Mouse (Mus musculus) G1E (cell line): ENCODE measurements around the gene Gm867. TPM values are rescaled to one million over a fixed set of nuclear protein-coding genes. Genes with fewer than 3 reads are reported as not detected.

Source experiments
- ATAC-seq: 2 replicates; pipeline ENCODE4 v1.8.0; 2016; ENCODE audit warnings: mild to moderate bottlenecking; ENCODE audit not compliant: insufficient number of reproducible peaks, poor library complexity, low FRiP score, severe bottlenecking; ENCODE audit errors: extremely low read depth
- DNase-seq: peaks from one replicate; pipeline ENCODE4 v3.0.0; 2012; ENCODE audit warnings: low spot score
- H3K27me3 ChIP-seq: 2 replicates; pipeline ENCODE4 v1.6.1; 2012; ENCODE audit warnings: mild to moderate bottlenecking, low read length, inconsistent platforms; ENCODE audit not compliant: insufficient read depth
- H3K36me3 ChIP-seq: replicated peaks from 2 replicates; pipeline ENCODE3; 2012; ENCODE audit warnings: mild to moderate bottlenecking, inconsistent platforms
- H3K4me1 ChIP-seq: 2 replicates; pipeline ENCODE4 v1.6.1; 2012; ENCODE audit warnings: low read depth, low read length, inconsistent platforms, mixed read lengths; ENCODE audit not compliant: insufficient read depth
- H3K4me3 ChIP-seq: 2 replicates; pipeline ENCODE4 v1.5.1; 2012; ENCODE audit warnings: low read depth, mild to moderate bottlenecking, inconsistent platforms, low read length, moderate library complexity, mixed read lengths
- H3K9me3 ChIP-seq: replicated peaks from 2 replicates; pipeline ENCODE4 v1.6.1; 2012; ENCODE audit warnings: inconsistent platforms
- CTCF ChIP-seq: IDR thresholded peaks from 2 replicates; pipeline ENCODE4 v1.5.1; 2012; ENCODE audit warnings: low read depth, low read length, inconsistent platforms, mixed read lengths
- GATA1 ChIP-seq: IDR thresholded peaks from 2 replicates; pipeline ENCODE4 v1.6.1; 2012; ENCODE audit warnings: borderline replicate concordance, low read length, inconsistent platforms, mixed read lengths
- GATA2 ChIP-seq: IDR thresholded peaks from 2 replicates; pipeline ENCODE4 v1.6.1; 2012; ENCODE audit warnings: low read depth, low read length, inconsistent platforms, borderline replicate concordance
- POLR2AphosphoS5 ChIP-seq: IDR thresholded peaks from 2 replicates; pipeline ENCODE4 v1.6.1; 2012; ENCODE audit warnings: low read depth, low read length, inconsistent platforms; ENCODE audit not compliant: insufficient replicate concordance
- TAL1 ChIP-seq: conservative IDR thresholded peaks from 2 replicates; pipeline ENCODE4 v1.6.1; 2012; ENCODE audit warnings: low read depth, low read length, inconsistent platforms, mixed read lengths
- polyA plus RNA-seq: library from polyadenylated mRNA; stranded (reverse); fragments of >175 nt; gene quantifications from 2 replicates; pipeline ENCODE4 v1.2.3, GENCODE M21; 2012
- total RNA-seq, 2 experiments: library from RNA; stranded (forward) in 1 of 2; stranded (reverse) in 1 of 2; fragments of 200-1000 nt in 1 of 2; fragments of >200 nt in 1 of 2; fragmentation: Nextera tagmentation in 1 of 2; gene quantifications; 2 replicates each; pipeline ENCODE4 v1.2.3; 2014 to 2017

Gene Gm867
- total and polyA plus RNA-seq, 3 experiments, result 45.1 TPM; not detected in 2

GRCm38 (mm10) chr10:75937851-75938643, 2.4 kb downstream of the Gm867 start:
- Histone ChIP-seq H3K9me3 (no peaks in the 10 kb centered on the region), H3K4me3 (no peak overlapping the region; the same call in 1 of the 2 replicates), H3K36me3 (peaks cover 31% of the 10 kb centered on the region), H3K27me3 (peaks cover 3% of the 10 kb centered on the region; the same call in 1 of the 2 replicates), H3K4me1 (peaks cover 59% of the 10 kb centered on the region)
- DNase-seq (no peak), ATAC-seq (no peak)
- no peak for TF ChIP-seq POLR2AphosphoS5
- no peak for TF ChIP-seq TAL1
- TF ChIP-seq GATA1, result no peak
- no peak for TF ChIP-seq CTCF
- no peak for TF ChIP-seq GATA2

- DNase-seq (peak; percentile 25), ATAC-seq (no peak)
- peaks cover 31% of the 10 kb centered on the region for H3K36me3 ChIP-seq
- TF ChIP-seq GATA1 (no peak), GATA2 (no peak), TAL1 (no peak), POLR2AphosphoS5 (no peak), CTCF (no peak)
- peaks cover 11% of the 10 kb centered on the region for H3K27me3 ChIP-seq
- H3K9me3 ChIP-seq, result no peaks in the 10 kb centered on the region
- peaks cover 61% of the 10 kb centered on the region for H3K4me1 ChIP-seq
- H3K4me3 ChIP-seq, result peak overlapping the region; percentile 66; the same call in 1 of the 2 replicates
Observed at GRCm38 (mm10) chr10:75936909-75937667, 3.4 kb downstream of the Gm867 start.

GRCm38 (mm10) chr10:75935680-75936541, 4.6 kb downstream of the Gm867 start, which contains the start of gene Mmp11:
Gene Mmp11, minus strand, starts transcription at chr10:75936496.
- H3K9me3 ChIP-seq, result no peaks in the 10 kb centered on the region
- TF ChIP-seq TAL1, result no peak
- H3K4me1 ChIP-seq, result peaks cover 68% of the 10 kb centered on the region
- peaks cover 31% of the 10 kb centered on the region for H3K36me3 ChIP-seq
- H3K4me3 ChIP-seq, result peak within 1 kb of the TSS; percentile 88
- H3K27me3 ChIP-seq, result peaks cover 23% of the 10 kb centered on the region
- peak; percentile 76 for ATAC-seq
- peak; percentile 89 for DNase-seq

- no peak for TF ChIP-seq TAL1
- TF ChIP-seq GATA2, result no peak
- TF ChIP-seq CTCF, result no peak
- no peak for TF ChIP-seq POLR2AphosphoS5
- TF ChIP-seq GATA1, result no peak
- H3K27me3 ChIP-seq, result peaks cover 32% of the 10 kb centered on the region
- peaks cover 61% of the 10 kb centered on the region for H3K4me1 ChIP-seq
- DNase-seq (no peak), ATAC-seq (no peak)
- H3K36me3 ChIP-seq, result peaks cover 23% of the 10 kb centered on the region
- no peak overlapping the region for H3K4me3 ChIP-seq
- no peaks in the 10 kb centered on the region for H3K9me3 ChIP-seq
Observed at GRCm38 (mm10) chr10:75934991-75935390, 5.5 kb downstream of the Gm867 start.

- ATAC-seq (no peak), DNase-seq (no peak)
- Histone ChIP-seq H3K36me3 (peaks cover 10% of the 10 kb centered on the region), H3K9me3 (no peaks in the 10 kb centered on the region), H3K27me3 (peaks cover 52% of the 10 kb centered on the region), H3K4me1 (peaks cover 44% of the 10 kb centered on the region), H3K4me3 (peak within 1 kb of the TSS; percentile 69; the same call in 1 of the 2 replicates)
- no peak for TF ChIP-seq POLR2AphosphoS5
- TF ChIP-seq GATA1, result no peak
- no peak for TF ChIP-seq CTCF
- no peak for TF ChIP-seq TAL1
- no peak for TF ChIP-seq GATA2
Observed at GRCm38 (mm10) chr10:75932891-75933290, 7.6 kb downstream of the Gm867 start, which contains the start of gene Chchd10. Gene Chchd10, plus strand, starts transcription at chr10:75933130.

- Histone ChIP-seq H3K27me3 (peaks cover 58% of the 10 kb centered on the region), H3K4me1 (peaks cover 36% of the 10 kb centered on the region), H3K36me3 (peaks cover 5% of the 10 kb centered on the region), H3K4me3 (peak overlapping the region; percentile 69; the same call in 1 of the 2 replicates), H3K9me3 (no peaks in the 10 kb centered on the region)
- ATAC-seq (no peak), DNase-seq (peak; percentile 63)
- TF ChIP-seq CTCF, result no peak
- no peak for TF ChIP-seq GATA1
- no peak for TF ChIP-seq TAL1
- TF ChIP-seq POLR2AphosphoS5, result no peak
- TF ChIP-seq GATA2, result no peak
Observed at GRCm38 (mm10) chr10:75932081-75932678, 8.3 kb downstream of the Gm867 start.
